Mouse (Mus musculus) embryonic facial prominence, embryonic 13.5 days (tissue): ENCODE data around the gene Mpc1. TPM values are rescaled to one million over a fixed set of nuclear protein-coding genes. Genes with fewer than 3 reads are reported as not detected.
"Not testable (repeated sequence)": the region's sequence is repeated elsewhere in the genome, so short reads cannot be mapped to it uniquely, and the experiment has no call there.

Experiments
- ATAC-seq: fragments of 200-750 bp; cut with Nextera tagmentation; 2 replicates; pipeline ENCODE4 v1.8.0; 2017; ENCODE audit warnings: low read depth; ENCODE audit not compliant: insufficient number of reproducible peaks, insufficient read depth, low FRiP score, low TSS enrichment
- H3K27ac ChIP-seq: fragments of 300-500 bp; sonication (generic); 2 replicates; pipeline ENCODE4 v1.5.1; 2015; ENCODE audit warnings: moderate library complexity, mild to moderate bottlenecking, inconsistent platforms
- H3K27me3 ChIP-seq: fragments of 300-500 bp; sonication (generic); 2 replicates; pipeline ENCODE4 v1.6.1; 2015; ENCODE audit warnings: mild to moderate bottlenecking, inconsistent platforms
- H3K36me3 ChIP-seq: fragments of 300-500 bp; sonication (generic); 2 replicates; pipeline ENCODE4 v1.6.1; 2015; ENCODE audit warnings: mild to moderate bottlenecking, inconsistent platforms
- H3K4me1 ChIP-seq: fragments of 300-500 bp; sonication (generic); 2 replicates; pipeline ENCODE4 v1.6.1; 2015; ENCODE audit warnings: inconsistent platforms
- H3K4me2 ChIP-seq: fragments of 300-500 bp; sonication (generic); 2 replicates; pipeline ENCODE4 v1.6.1; 2015; ENCODE audit warnings: moderate library complexity, mild to moderate bottlenecking, inconsistent platforms
- H3K4me3 ChIP-seq: fragments of 300-500 bp; sonication (generic); 2 replicates; pipeline ENCODE4 v1.5.1; 2015; ENCODE audit warnings: mild to moderate bottlenecking, inconsistent platforms
- H3K9ac ChIP-seq: fragments of 300-500 bp; sonication (generic); 2 replicates; pipeline ENCODE4 v1.6.1; 2015; ENCODE audit warnings: mild to moderate bottlenecking, inconsistent platforms
- H3K9me3 ChIP-seq: fragments of 300-500 bp; sonication (generic); 2 replicates; pipeline ENCODE4 v1.6.1; 2016; ENCODE audit warnings: inconsistent platforms
- WGBS: fragments of 180-500 bp; shearing (Covaris S2); methylation state at CpG from one replicate; pipeline ENCODE4 v1.1.7; 2015; ENCODE audit warnings: mixed read lengths; 5-methylcytosine and 5-hydroxymethylcytosine counted together
- polyA plus RNA-seq: library from polyadenylated mRNA; unstranded; fragments of >200 nt; fragmentation: Nextera tagmentation; extraction: Ambion mirVana; gene quantifications from 2 replicates; pipeline ENCODE4 v1.2.1, GENCODE M21; 2015

The Mpc1 gene
- polyA plus RNA-seq, 1 experiment from 2014 or later = 150 TPM

- Histone ChIP-seq H3K36me3 (0 out of 2 replicates have a peak, but pooled peaks cover 3% of the 10 kb centered on the region), H3K4me2 (no peak overlapping the region), H3K27me3 (no peaks in the 10 kb centered on the region), H3K4me3 (no peak overlapping the region), H3K27ac (no peak overlapping the region), H3K4me1 (no peaks in the 10 kb centered on the region), H3K9ac (no peak overlapping the region), H3K9me3 (no peaks in the 10 kb centered on the region)
- WGBS = 74% methylated on average over 7 of the region's 7 CpGs
- no peak for ATAC-seq
Measured at GRCm38 (mm10) chr17:8302772-8303438, 20.2 kb downstream of the Mpc1 start.

DNA sequence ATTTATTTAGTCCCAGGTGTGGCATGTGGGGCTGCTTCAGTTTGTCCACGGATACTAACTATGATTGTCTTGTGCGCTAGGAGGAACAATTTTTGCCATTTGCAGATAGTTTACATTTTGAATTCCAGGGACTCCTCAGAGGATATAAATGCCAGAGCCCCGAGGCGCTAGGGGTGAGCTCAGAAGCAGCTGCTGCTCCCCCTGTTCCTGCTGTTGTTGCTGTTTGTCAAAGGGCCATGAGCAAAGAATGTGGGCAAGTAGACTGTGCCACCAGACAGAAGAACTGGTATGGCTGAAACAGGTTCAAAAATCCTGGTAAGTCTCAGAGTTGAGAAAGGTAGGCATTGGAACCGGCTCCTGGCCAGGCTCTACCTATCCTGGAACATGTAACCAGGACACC lies 21.0 kb downstream of the Mpc1 start:
- Histone ChIP-seq H3K36me3 (no peaks in the 10 kb centered on the region), H3K27me3 (no peaks in the 10 kb centered on the region), H3K9me3 (no peaks in the 10 kb centered on the region), H3K4me2 (no peak overlapping the region), H3K27ac (no peak overlapping the region), H3K4me3 (no peak overlapping the region), H3K4me1 (no peaks in the 10 kb centered on the region), H3K9ac (no peak overlapping the region)
- no peak for ATAC-seq
- 53% methylated on average over 5 of the region's 5 CpGs for WGBS

DNA sequence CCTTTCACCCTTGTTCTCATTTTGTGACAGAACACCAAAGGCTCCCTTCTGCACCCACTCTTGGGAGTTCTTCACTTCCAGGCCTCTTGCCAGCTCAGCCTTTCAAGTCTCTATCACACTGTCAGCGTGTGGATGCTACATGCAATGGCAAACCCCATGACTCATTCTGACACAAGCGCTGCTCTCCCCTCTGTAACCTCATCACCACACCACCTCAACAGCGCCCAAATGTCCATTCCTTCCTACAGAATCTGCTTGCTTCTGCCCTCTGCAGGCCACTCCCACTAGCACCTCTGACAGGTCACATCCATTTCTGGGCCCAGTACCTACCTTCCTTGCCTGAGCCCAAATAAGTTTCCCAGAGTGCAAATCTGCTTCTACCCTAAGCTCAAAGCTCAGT lies 23.1 kb downstream of the Mpc1 start:
- no peak overlapping the region for H3K9ac ChIP-seq
- WGBS = 27% methylated on average over 3 of the region's 3 CpGs
- ATAC-seq = no peak

GRCm38 (mm10) chr17:8310838-8311614 lies 28.3 kb downstream of the Mpc1 start, which contains the start of gene Sft2d1:
Sft2d1 (plus strand) TSS chr17:8311102.
- H3K4me3 ChIP-seq = peak within 1 kb of the TSS; percentile 85
- peak; percentile 89 for ATAC-seq
- peak within 1 kb of the TSS; percentile 84 for H3K9ac ChIP-seq
- peaks cover 16% of the 10 kb centered on the region for H3K4me1 ChIP-seq
- peak within 1 kb of the TSS; percentile 70 for H3K4me2 ChIP-seq
- no peaks in the 10 kb centered on the region for H3K27me3 ChIP-seq
- under 1% methylated on average over 54 of the region's 54 CpGs for WGBS
- H3K9me3 ChIP-seq = no peaks in the 10 kb centered on the region
- H3K27ac ChIP-seq = peak within 1 kb of the TSS; percentile 74
- no peaks in the 10 kb centered on the region for H3K36me3 ChIP-seq

More for the DNA sequence above, 23.1 kb downstream of the Mpc1 start:
- H3K36me3 ChIP-seq = no peaks in the 10 kb centered on the region
- no peaks in the 10 kb centered on the region for H3K27me3 ChIP-seq
- no peak overlapping the region for H3K4me2 ChIP-seq
- H3K27ac ChIP-seq = no peak overlapping the region
- no peak overlapping the region for H3K4me3 ChIP-seq
- H3K4me1 ChIP-seq = no peaks in the 10 kb centered on the region
- H3K9me3 ChIP-seq = no peaks in the 10 kb centered on the region

DNA sequence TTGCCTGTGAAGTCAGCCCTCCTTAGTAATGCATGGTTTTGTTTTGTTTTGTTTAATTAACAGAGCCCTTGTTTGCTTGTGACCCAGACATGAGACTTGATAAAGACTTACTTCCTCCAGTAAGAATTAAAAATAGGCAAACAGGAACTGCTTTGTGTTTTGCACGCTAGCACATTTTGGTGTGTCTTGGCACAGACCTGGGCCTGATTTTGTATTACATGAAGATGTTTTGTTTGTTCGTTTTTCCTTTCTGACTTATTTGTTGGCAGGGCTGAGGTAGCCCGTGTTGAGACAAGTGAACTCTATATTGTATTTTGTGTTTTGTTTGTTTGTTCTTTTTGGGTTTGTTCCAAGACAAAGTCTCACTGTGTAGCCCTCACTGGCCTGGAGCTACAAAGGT lies 29.0 kb downstream of the Mpc1 start:
- WGBS = 53% methylated on average over 3 of the region's 3 CpGs
- no peak overlapping the region for H3K27ac ChIP-seq
- peaks cover 16% of the 10 kb centered on the region for H3K4me1 ChIP-seq
- no peaks in the 10 kb centered on the region for H3K9me3 ChIP-seq
- H3K36me3 ChIP-seq = no peaks in the 10 kb centered on the region
- H3K27me3 ChIP-seq = no peaks in the 10 kb centered on the region
- peak overlapping the region; percentile 84 for H3K9ac ChIP-seq
- no peak for ATAC-seq
- H3K4me2 ChIP-seq = peak overlapping the region; percentile 70
- peak overlapping the region; percentile 85 for H3K4me3 ChIP-seq

DNA sequence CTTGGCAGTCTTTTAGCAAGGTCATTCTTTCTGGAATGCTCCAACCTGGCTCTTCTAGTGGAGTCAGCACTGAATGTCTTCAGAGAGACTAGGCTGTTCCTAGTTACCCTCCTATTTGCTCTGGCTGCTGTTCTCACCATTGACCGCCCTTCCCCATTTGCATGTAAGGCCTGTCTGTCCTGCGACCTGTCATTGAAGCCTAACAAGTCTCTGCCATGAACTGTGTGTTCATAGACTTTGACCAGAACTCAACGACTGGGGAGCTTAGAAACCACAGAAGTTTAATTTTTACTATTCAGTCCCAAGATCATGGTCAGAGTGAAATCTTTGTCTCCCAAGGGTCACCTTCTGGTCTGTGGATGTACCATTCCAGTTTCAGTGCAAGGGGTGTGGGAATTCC lies 31.3 kb downstream of the Mpc1 start:
- no peak overlapping the region for H3K27ac ChIP-seq
- H3K27me3 ChIP-seq = no peaks in the 10 kb centered on the region
- no peak overlapping the region for H3K9ac ChIP-seq
- H3K36me3 ChIP-seq = no peaks in the 10 kb centered on the region
- H3K4me3 ChIP-seq = no peak overlapping the region
- H3K4me1 ChIP-seq = peaks cover 16% of the 10 kb centered on the region
- no peak overlapping the region for H3K4me2 ChIP-seq
- WGBS = 89% methylated on average over 3 of the region's 3 CpGs
- ATAC-seq = no peak
- H3K9me3 ChIP-seq = no peaks in the 10 kb centered on the region

DNA sequence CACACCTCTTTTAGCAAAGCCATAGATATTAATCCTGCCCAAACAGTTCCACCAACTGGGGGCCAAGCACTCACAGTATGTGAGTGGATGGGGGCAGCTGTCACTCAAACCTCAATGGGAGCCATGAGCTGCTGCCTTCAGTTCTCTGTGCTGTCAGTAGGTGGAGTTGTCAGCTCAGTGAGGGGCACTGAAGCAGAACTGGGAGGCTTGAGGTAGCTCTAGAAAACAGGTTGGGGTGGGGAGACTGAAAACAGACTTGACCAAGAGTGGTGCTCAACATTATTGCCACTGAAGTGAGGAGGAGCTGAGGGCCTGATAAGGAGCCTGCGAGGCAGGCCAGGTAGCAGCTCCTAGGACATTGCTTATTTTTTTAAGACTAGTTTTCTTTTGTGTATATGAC lies 33.5 kb downstream of the Mpc1 start:
- Histone ChIP-seq H3K4me3 (no peak overlapping the region), H3K4me1 (peaks cover 16% of the 10 kb centered on the region), H3K4me2 (no peak overlapping the region), H3K27ac (no peak overlapping the region), H3K36me3 (no peaks in the 10 kb centered on the region), H3K9me3 (no peaks in the 10 kb centered on the region), H3K9ac (no peak overlapping the region), H3K27me3 (no peaks in the 10 kb centered on the region)
- WGBS = 92% methylated on average over 1 of the region's 1 CpGs
- ATAC-seq = 0 out of 2 replicates have a peak, but pooled peaks have one; percentile 32

- not testable (repeated sequence) for H3K4me1 ChIP-seq, H3K9me3 ChIP-seq, ATAC-seq, H3K9ac ChIP-seq, H3K27ac ChIP-seq, H3K4me2 ChIP-seq, H3K27me3 ChIP-seq, H3K4me3 ChIP-seq
- H3K36me3 ChIP-seq = peaks cover 19% of the 10 kb centered on the region
- 92% methylated on average over 10 of the region's 11 CpGs for WGBS
Measured at GRCm38 (mm10) chr17:8326877-8327276, 44.2 kb downstream of the Mpc1 start.

- H3K36me3 ChIP-seq = peaks cover 17% of the 10 kb centered on the region
- H3K27ac ChIP-seq = no peak overlapping the region
- no peaks in the 10 kb centered on the region for H3K9me3 ChIP-seq
- 66% methylated on average over 7 of the region's 7 CpGs for WGBS
- H3K9ac ChIP-seq = no peak overlapping the region
- H3K4me3 ChIP-seq = no peak overlapping the region
- H3K4me1 ChIP-seq = no peaks in the 10 kb centered on the region
- ATAC-seq = no peak
- H3K4me2 ChIP-seq = no peak overlapping the region
- no peaks in the 10 kb centered on the region for H3K27me3 ChIP-seq
Measured at GRCm38 (mm10) chr17:8328511-8329174, 45.9 kb downstream of the Mpc1 start.

DNA sequence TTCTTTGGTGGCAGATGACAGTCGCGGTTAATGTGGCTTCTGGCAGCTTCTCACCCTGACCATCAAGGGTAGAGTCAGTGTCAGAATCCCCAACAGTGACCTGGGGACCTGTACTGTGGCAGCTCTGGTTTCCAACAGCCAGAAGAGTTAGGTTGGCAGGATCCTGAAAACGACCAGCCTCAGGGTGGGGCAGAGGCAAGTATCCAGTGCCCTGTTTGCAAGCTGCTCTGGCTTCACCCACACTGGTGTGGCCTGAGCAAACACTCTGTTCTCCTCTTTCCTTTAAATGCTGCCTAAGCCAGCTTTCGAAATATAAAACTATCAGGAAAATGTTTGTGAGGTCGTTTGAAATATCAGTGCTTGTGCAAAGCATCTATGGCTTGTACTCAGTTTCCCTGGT lies 47.9 kb downstream of the Mpc1 start:
- Histone ChIP-seq H3K4me1 (no peaks in the 10 kb centered on the region), H3K27me3 (no peaks in the 10 kb centered on the region), H3K4me3 (no peak overlapping the region), H3K36me3 (peaks cover 13% of the 10 kb centered on the region), H3K27ac (no peak overlapping the region), H3K9me3 (no peaks in the 10 kb centered on the region), H3K4me2 (no peak overlapping the region), H3K9ac (no peak overlapping the region)
- ATAC-seq = no peak
- 71% methylated on average over 5 of the region's 5 CpGs for WGBS

- ATAC-seq, H3K4me2 ChIP-seq, H3K27ac ChIP-seq, H3K4me3 ChIP-seq, H3K9ac ChIP-seq, H3K36me3 ChIP-seq, H3K9me3 ChIP-seq: not testable (repeated sequence)
- 100% methylated on average over 1 of the region's 5 CpGs for WGBS
- H3K27me3 ChIP-seq = peaks cover 41% of the 10 kb centered on the region
- peaks cover 13% of the 10 kb centered on the region for H3K4me1 ChIP-seq
Measured at GRCm38 (mm10) chr17:8337159-8337558, 54.5 kb downstream of the Mpc1 start, which contains the start of gene Prr18. Prr18 (plus strand) TSS chr17:8337459.
